Mouse (Mus musculus) cerebellum, adult 2 months (tissue): ENCODE data around the gene Large2.

ENCODE experiments used
- CTCF ChIP-seq: fragments of 200-500 bp; IDR thresholded peaks from 2 replicates; pipeline ENCODE4 v1.5.1; 2011; ENCODE audit warnings: low read depth, mild to moderate bottlenecking, control low read depth, low read length, moderate library complexity, borderline replicate concordance; ENCODE audit not compliant: insufficient read depth
- POLR2A ChIP-seq: fragments of 200-500 bp; IDR thresholded peaks from 2 replicates; pipeline ENCODE4 v1.6.1; 2011; ENCODE audit warnings: low read length, control low read depth, borderline replicate concordance; ENCODE audit not compliant: insufficient read depth

GRCm38 (mm10) chr2:92381901-92382588, 7.4 kb upstream of the Large2 start, which contains the start of gene 1700029I15Rik:
- TF ChIP-seq CTCF = no peak
- TF ChIP-seq POLR2A = no peak
